Mouse (Mus musculus): ENCODE measurements around the gene Olfr406. TPM values are rescaled to one million over a fixed set of nuclear protein-coding genes. Genes with fewer than 3 reads are reported as not detected.

Gene Olfr406
- not detected in 2 replicates for polyA plus RNA-seq (2015; fragmentation: Nextera tagmentation; extraction: Ambion mirVana)

DNA sequence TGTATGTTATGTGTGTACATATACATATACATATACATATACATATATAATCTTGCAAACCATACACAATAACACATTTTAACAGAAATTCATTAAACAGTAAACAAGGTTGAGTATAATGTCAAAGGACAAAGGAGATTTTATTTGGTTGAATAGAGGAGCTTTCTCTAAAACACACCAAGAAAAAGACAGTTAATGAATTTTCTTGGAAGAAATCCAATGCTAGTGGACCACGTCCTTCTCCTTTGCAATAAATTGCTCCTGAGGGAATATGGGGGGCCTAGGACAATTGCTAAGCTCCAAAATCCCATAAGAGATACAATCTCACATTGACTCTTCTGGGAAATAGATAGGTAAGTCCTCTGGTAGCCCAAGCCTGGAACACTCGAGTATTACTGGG, at the start of gene Olfr406:
TSS of gene Olfr406 (plus strand) at position 301 of the 400 bp plus-strand sequence.
- no peak within 1 kb of the TSS for H3K4me2 ChIP-seq (replicated peaks)
- H3K36me3 ChIP-seq: no peaks in the 10 kb centered on the region
- 50% methylated on average over 2 of the region's 2 CpGs for WGBS
- no peaks in the 10 kb centered on the region for H3K27me3 ChIP-seq
- no peak for ATAC-seq
- no peak within 1 kb of the TSS for H3K4me3 ChIP-seq (replicated peaks)
- peaks cover 6% of the 10 kb centered on the region for H3K9me3 ChIP-seq
- H3K4me1 ChIP-seq (replicated peaks): no peaks in the 10 kb centered on the region
- no peak within 1 kb of the TSS for H3K27ac ChIP-seq
- no peak within 1 kb of the TSS for H3K9ac ChIP-seq (replicated peaks)

DNA sequence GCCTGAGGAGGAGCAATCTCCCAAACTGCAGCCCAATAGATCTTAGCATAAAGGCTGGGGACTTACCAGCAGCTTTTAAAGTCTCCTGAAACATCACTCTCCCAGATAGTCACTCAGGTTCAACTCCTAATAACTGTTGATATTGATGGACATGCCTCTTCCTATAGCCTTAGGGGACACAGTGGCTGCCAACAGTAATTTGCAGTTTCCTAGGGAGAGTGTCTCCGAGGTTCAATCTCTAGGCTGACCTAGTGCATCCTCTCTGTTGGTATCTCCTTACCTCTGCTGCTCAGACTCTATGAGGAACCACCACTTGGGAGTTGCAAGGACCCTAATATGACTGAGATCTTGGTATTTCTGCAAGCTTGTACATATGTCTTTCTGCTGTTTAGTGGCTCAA, 48.3 kb upstream of the Olfr406 start, which contains the start of gene Olfr43:
TSS of gene Olfr43 (minus strand) at position 101 of the 400 bp plus-strand sequence.
- no peaks in the 10 kb centered on the region for H3K27me3 ChIP-seq
- no peak within 1 kb of the TSS for H3K4me2 ChIP-seq (replicated peaks)
- ATAC-seq: no peak
- H3K4me1 ChIP-seq (replicated peaks): no peaks in the 10 kb centered on the region
- H3K4me3 ChIP-seq (replicated peaks): no peak within 1 kb of the TSS
- no peaks in the 10 kb centered on the region for H3K36me3 ChIP-seq
- H3K9ac ChIP-seq (replicated peaks): no peak within 1 kb of the TSS
- peaks cover 16% of the 10 kb centered on the region; the same call in 1 of the 2 replicates for H3K9me3 ChIP-seq
- H3K27ac ChIP-seq: no peak within 1 kb of the TSS
- WGBS: 57% methylated on average over 1 of the region's 1 CpGs

DNA sequence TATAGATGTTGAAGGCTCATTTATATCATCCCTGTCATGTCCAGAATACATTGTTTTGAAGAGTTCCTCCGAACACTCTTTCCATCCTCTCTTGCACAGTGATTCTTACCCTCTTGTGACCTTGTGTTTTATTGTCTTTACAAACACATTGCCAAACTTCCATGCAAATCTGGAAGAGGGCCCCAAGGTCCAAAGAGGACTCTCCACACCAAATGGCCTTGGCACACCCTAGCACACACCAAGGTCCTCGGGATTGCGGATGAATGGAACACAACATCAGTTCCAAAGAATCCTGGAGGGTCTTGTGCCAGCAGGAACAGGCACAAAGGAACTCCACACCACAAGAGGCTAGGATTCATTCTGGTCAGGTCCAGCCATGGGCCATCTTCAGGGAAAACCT, 18.4 kb upstream of the Olfr406 start:
- no peak overlapping the region for H3K9ac ChIP-seq (replicated peaks)
- no peaks in the 10 kb centered on the region for H3K4me1 ChIP-seq (replicated peaks)
- H3K4me3 ChIP-seq (replicated peaks): no peak overlapping the region
- 87% methylated on average over 3 of the region's 3 CpGs for WGBS
- no peaks in the 10 kb centered on the region for H3K27me3 ChIP-seq
- H3K9me3 ChIP-seq: peaks cover 20% of the 10 kb centered on the region
- no peak overlapping the region for H3K27ac ChIP-seq
- no peak for ATAC-seq
- H3K4me2 ChIP-seq (replicated peaks): no peak overlapping the region
- no peaks in the 10 kb centered on the region for H3K36me3 ChIP-seq

DNA sequence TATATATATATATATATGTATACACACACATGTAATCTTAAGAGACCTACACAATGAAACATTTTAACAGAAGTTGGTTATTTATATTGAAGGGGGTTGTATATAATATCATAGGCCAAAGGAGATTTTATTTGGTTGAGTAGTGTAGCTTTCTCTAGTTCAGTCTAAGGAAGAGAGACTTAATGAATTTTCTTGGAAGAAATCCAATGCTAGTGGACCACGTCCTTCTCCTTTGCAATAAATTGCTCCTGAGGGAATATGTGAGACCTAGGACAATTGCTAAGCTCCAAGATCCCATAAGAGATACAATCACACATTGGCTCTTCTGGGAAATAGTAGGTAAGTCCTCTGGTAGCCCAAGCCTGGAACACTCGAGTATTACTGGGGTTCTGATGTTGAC, 23.8 kb downstream of the Olfr406 start, which contains the start of gene Olfr59:
TSS of gene Olfr59 (plus strand) at position 301 of the 400 bp plus-strand sequence.
- peaks cover 10% of the 10 kb centered on the region for H3K9me3 ChIP-seq
- no peak within 1 kb of the TSS for H3K4me2 ChIP-seq (replicated peaks)
- no peaks in the 10 kb centered on the region for H3K36me3 ChIP-seq
- H3K27ac ChIP-seq: no peak within 1 kb of the TSS
- no peaks in the 10 kb centered on the region for H3K4me1 ChIP-seq (replicated peaks)
- WGBS: 67% methylated on average over 2 of the region's 2 CpGs
- no peak within 1 kb of the TSS for H3K4me3 ChIP-seq (replicated peaks)
- no peaks in the 10 kb centered on the region for H3K27me3 ChIP-seq
- ATAC-seq: no peak
- H3K9ac ChIP-seq (replicated peaks): no peak within 1 kb of the TSS

DNA sequence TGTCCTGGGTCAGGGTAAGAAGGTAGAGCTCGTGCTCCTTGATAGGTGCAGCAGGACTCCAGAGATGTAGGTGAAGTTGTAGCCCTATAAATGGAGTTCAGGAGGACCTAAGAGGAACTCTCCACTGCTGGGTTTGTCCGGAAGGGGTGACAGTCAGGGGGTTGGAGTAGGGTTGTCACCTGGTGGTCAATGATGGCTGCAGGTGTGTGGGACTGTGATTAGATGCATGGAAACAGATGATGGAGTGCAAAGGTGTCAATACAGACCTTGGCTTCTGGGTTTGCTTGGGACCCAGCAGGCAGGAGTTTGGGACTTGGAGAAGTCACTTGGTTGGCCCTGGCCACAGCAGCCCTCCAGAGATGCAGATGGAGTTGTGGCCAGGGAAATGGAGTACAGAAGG, 27.6 kb downstream of the Olfr406 start:
- H3K36me3 ChIP-seq: no peaks in the 10 kb centered on the region
- H3K4me3 ChIP-seq (replicated peaks): no peak overlapping the region
- 79% methylated on average over 2 of the region's 2 CpGs for WGBS
- peaks cover 6% of the 10 kb centered on the region; the same call in 1 of the 2 replicates for H3K9me3 ChIP-seq
- H3K27ac ChIP-seq: no peak overlapping the region
- ATAC-seq: no peak
- no peaks in the 10 kb centered on the region for H3K27me3 ChIP-seq
- no peak overlapping the region for H3K9ac ChIP-seq (replicated peaks)
- H3K4me1 ChIP-seq (replicated peaks): no peaks in the 10 kb centered on the region
- no peak overlapping the region for H3K4me2 ChIP-seq (replicated peaks)

Other genes starting within 250 kb of the Olfr406 start
- not detected in 2 replicates for gene Olfr139, start 203.3 kb upstream of the Olfr406 start, polyA plus RNA-seq (2015; fragmentation: Nextera tagmentation; extraction: Ambion mirVana)
- gene Olfr399, start 203.2 kb upstream of the Olfr406 start, polyA plus RNA-seq (2015; fragmentation: Nextera tagmentation; extraction: Ambion mirVana): not detected in 2 replicates
- gene Zfp616, start 189.9 kb upstream of the Olfr406 start, polyA plus RNA-seq (2015; fragmentation: Nextera tagmentation; extraction: Ambion mirVana): not detected in 2 replicates
- gene Olfr401, start 146.1 kb upstream of the Olfr406 start, polyA plus RNA-seq (2015; fragmentation: Nextera tagmentation; extraction: Ambion mirVana): not detected in 2 replicates
- gene Olfr402, start 106.3 kb upstream of the Olfr406 start, polyA plus RNA-seq (2015; fragmentation: Nextera tagmentation; extraction: Ambion mirVana): not detected in 2 replicates
- not detected in 2 replicates for gene Olfr403, start 73.6 kb upstream of the Olfr406 start, polyA plus RNA-seq (2015; fragmentation: Nextera tagmentation; extraction: Ambion mirVana)
- gene Olfr43, start 48.4 kb upstream of the Olfr406 start, polyA plus RNA-seq (2015; fragmentation: Nextera tagmentation; extraction: Ambion mirVana): not detected in 2 replicates
- gene Olfr59, start 23.9 kb downstream of the Olfr406 start, polyA plus RNA-seq (2015; fragmentation: Nextera tagmentation; extraction: Ambion mirVana): not detected in 2 replicates
- not detected in 2 replicates for gene Olfr410, start 78.2 kb downstream of the Olfr406 start, polyA plus RNA-seq (2015; fragmentation: Nextera tagmentation; extraction: Ambion mirVana)
- gene Olfr411, start 92.8 kb downstream of the Olfr406 start, polyA plus RNA-seq (2015; fragmentation: Nextera tagmentation; extraction: Ambion mirVana): not detected in 2 replicates
- gene Olfr412, start 102.3 kb downstream of the Olfr406 start, polyA plus RNA-seq (2015; fragmentation: Nextera tagmentation; extraction: Ambion mirVana): not detected in 2 replicates

Data from midbrain, embryonic 13.5 days (tissue).